Mouse (Mus musculus) neural tube, embryonic 14.5 days (tissue): ENCODE results near the gene Mrpl35. TPM values are rescaled to one million over a fixed set of nuclear protein-coding genes. Genes with fewer than 3 reads are reported as not detected.

Experiments
- ATAC-seq: fragments of 200-750 bp; cut with Nextera tagmentation; 2 replicates; pipeline ENCODE4 v1.8.0; 2017; ENCODE audit warnings: low read depth, mild to moderate bottlenecking, moderate TSS enrichment, moderate library complexity
- H3K27ac ChIP-seq: fragments of 300-500 bp; sonication (generic); 2 replicates; pipeline ENCODE4 v1.5.1; 2014; ENCODE audit warnings: low read depth, mild to moderate bottlenecking, control low read depth, low read length, moderate library complexity, mixed read lengths
- H3K27me3 ChIP-seq: fragments of 300-500 bp; sonication (generic); 2 replicates; pipeline ENCODE4 v1.6.1; 2014; ENCODE audit warnings: low read length; ENCODE audit not compliant: control insufficient read depth, insufficient read depth
- H3K36me3 ChIP-seq: fragments of 300-500 bp; sonication (generic); 2 replicates; pipeline ENCODE4 v1.6.1; 2014; ENCODE audit warnings: low read length, mixed read lengths; ENCODE audit not compliant: control insufficient read depth, insufficient read depth
- H3K4me1 ChIP-seq: fragments of 300-500 bp; sonication (generic); 2 replicates; pipeline ENCODE4 v1.6.1; 2014; ENCODE audit warnings: low read length; ENCODE audit not compliant: control insufficient read depth, insufficient read depth
- H3K4me2 ChIP-seq: fragments of 300-500 bp; sonication (generic); 2 replicates; pipeline ENCODE4 v1.6.1; 2014; ENCODE audit warnings: mild to moderate bottlenecking, low read depth, low read length, control low read depth
- H3K4me3 ChIP-seq: fragments of 300-500 bp; sonication (generic); 2 replicates; pipeline ENCODE4 v1.5.1; 2014; ENCODE audit warnings: low read depth, low read length, control low read depth, mixed read lengths
- H3K9ac ChIP-seq: fragments of 300-500 bp; sonication (generic); replicated peaks from 2 replicates; pipeline ENCODE4 v1.6.1; 2014; ENCODE audit warnings: low read depth, mild to moderate bottlenecking, control low read depth, low read length, mixed read lengths
- H3K9me3 ChIP-seq: fragments of 300-500 bp; sonication (generic); 2 replicates; pipeline ENCODE4 v1.6.1; 2016; ENCODE audit warnings: low read length; ENCODE audit not compliant: control insufficient read depth
- WGBS: fragments of 180-500 bp; shearing (Covaris S2); extraction: QIAGEN DNeasy Blood & Tissue Kit; methylation state at CpG from one replicate; pipeline ENCODE4 v1.1.7; 2014; 5-methylcytosine and 5-hydroxymethylcytosine counted together
- polyA plus RNA-seq: library from polyadenylated mRNA; unstranded; fragments of >200 nt; fragmentation: Nextera tagmentation; extraction: Ambion mirVana; gene quantifications from 2 replicates; pipeline ENCODE4 v1.2.1, GENCODE M21; 2014

The Mrpl35 gene
- polyA plus RNA-seq, 1 experiment from 2014 or later, result 46.2 TPM

DNA sequence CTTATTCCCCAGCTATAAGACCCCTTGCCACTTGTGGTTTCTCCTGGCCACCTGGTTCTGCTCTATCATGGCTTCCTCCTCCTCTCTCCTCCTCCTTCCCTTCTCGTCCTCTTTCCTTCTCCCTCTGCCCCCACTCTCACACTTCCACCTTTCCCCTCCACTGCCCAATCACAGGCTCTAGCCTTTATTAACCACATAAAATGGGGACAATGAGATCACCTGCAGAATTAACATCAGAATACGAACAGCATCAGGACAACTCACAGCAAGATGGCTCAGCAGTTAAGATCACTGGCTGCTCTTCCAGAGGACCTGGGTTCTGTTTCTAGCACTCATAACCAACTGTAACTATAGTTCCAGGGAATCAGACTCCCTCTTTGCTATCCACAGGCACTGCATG lies 46.9 kb downstream of the Mrpl35 start:
- ATAC-seq, result no peak
- H3K4me3 ChIP-seq, result no peak overlapping the region
- H3K9me3 ChIP-seq, result no peaks in the 10 kb centered on the region
- peaks cover 41% of the 10 kb centered on the region for H3K36me3 ChIP-seq
- H3K9ac ChIP-seq, result no peak overlapping the region
- no peaks in the 10 kb centered on the region for H3K4me1 ChIP-seq
- no peak overlapping the region for H3K27ac ChIP-seq
- H3K27me3 ChIP-seq, result no peaks in the 10 kb centered on the region
- no peak overlapping the region for H3K4me2 ChIP-seq
- 71% methylated on average over 2 of the region's 2 CpGs for WGBS

DNA sequence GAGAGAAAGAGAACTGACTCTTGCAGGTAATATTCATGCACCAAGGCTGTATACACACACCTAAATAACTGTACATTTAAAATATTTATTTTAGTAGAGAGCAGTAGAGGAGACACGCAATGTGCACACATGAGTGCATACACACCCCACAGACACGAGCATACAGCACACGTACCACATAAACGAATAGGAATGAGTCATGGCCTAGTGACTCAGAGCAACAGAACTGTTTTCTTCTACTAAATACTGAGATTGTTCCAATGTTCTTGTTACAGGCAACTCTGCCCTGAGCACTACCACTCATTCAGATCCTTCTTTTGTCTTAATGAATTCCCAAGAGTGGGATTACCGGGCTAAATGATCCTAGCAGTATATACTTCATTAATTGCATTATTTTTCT lies 48.8 kb downstream of the Mrpl35 start:
- H3K27ac ChIP-seq, result no peak overlapping the region
- ATAC-seq, result no peak; the same call in 1 of the 2 replicates
- H3K36me3 ChIP-seq, result peaks cover 50% of the 10 kb centered on the region
- no peak overlapping the region for H3K4me3 ChIP-seq
- no peaks in the 10 kb centered on the region for H3K4me1 ChIP-seq
- no peaks in the 10 kb centered on the region for H3K9me3 ChIP-seq
- no peaks in the 10 kb centered on the region for H3K27me3 ChIP-seq
- no peak overlapping the region for H3K9ac ChIP-seq
- no peak overlapping the region for H3K4me2 ChIP-seq
- 83% methylated on average over 5 of the region's 5 CpGs for WGBS

DNA sequence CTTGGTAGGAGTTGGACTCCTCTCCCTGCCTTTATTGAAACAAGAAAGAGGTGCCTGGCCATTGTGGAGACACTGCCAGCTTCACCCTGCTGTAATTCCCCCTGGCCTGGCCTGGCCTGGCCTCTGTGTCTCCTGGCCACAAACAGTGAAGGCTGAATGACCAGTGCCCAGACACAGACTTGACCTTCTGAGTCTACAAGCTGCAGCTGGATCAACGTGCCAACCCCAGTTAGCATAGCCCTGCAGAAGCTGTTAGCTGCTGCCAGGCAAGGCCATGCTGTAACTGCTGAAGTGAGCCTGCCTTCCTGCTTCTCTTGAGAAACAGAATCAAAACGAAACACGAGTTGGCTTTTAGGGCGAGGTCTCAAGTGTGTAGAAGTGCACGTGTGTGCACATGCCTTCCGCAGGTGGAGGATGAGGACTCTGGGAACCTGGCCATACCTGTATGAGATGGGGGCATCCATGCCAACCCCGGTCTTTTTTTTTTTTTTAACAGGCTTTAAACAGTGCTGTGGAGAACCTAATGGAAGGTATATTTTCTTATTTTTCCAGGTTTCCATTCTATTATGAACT lies 54.0 kb downstream of the Mrpl35 start:
- no peak for ATAC-seq
- Histone ChIP-seq H3K9ac (no peak overlapping the region), H3K36me3 (peaks cover 37% of the 10 kb centered on the region), H3K9me3 (no peaks in the 10 kb centered on the region), H3K27ac (no peak overlapping the region), H3K4me2 (no peak overlapping the region), H3K4me1 (no peaks in the 10 kb centered on the region), H3K4me3 (no peak overlapping the region), H3K27me3 (no peaks in the 10 kb centered on the region)
- 92% methylated on average over 7 of the region's 7 CpGs for WGBS

DNA sequence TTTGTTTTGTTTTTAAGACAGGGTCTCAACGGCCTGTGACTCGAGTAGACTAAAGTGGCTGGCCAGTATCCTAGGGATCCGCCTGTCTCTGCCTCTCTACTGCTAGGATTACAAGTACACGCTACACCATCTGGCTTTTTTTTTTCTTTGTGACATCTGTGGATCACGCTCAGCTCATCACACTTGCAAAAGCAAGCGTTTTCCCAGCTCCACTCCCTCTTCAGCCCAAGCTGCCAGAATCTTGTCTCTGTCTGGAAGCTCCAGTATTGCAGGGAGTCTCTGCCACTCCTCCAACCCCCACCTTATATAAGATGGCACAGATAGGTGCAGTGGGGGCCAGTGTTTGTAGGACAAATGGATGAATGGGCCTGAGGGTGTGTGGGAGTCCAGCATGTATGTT lies 54.6 kb downstream of the Mrpl35 start:
- ATAC-seq, result no peak
- H3K9ac ChIP-seq, result no peak overlapping the region
- no peaks in the 10 kb centered on the region for H3K4me1 ChIP-seq
- no peaks in the 10 kb centered on the region for H3K27me3 ChIP-seq
- H3K27ac ChIP-seq, result no peak overlapping the region
- no peak overlapping the region for H3K4me2 ChIP-seq
- H3K36me3 ChIP-seq, result peaks cover 41% of the 10 kb centered on the region
- H3K4me3 ChIP-seq, result no peak overlapping the region
- 76% methylated on average over 6 of the region's 6 CpGs for WGBS
- H3K9me3 ChIP-seq, result no peaks in the 10 kb centered on the region

DNA sequence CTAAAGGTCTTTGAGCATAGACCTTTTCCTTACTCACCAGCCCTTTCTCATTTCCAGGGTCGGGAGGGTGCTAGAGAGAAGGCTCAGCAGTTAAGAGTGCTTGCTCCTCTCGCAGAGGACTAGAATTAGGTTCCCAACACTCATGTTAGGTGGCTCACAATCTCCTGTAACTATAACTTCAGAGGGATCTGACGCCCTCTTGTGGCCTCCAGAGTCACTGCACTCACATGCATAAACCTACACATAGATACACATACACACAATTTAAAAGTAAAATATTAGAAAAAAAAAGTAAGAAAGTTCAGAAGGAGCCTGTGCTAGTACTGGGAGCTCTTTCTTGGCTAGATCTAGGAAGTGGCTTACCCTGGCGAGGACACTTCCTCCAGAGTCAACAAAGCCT lies 55.5 kb downstream of the Mrpl35 start:
- H3K4me3 ChIP-seq, result no peak overlapping the region
- H3K27me3 ChIP-seq, result no peaks in the 10 kb centered on the region
- no peaks in the 10 kb centered on the region for H3K4me1 ChIP-seq
- WGBS, result 96% methylated on average over 4 of the region's 4 CpGs
- no peak overlapping the region for H3K4me2 ChIP-seq
- peaks cover 41% of the 10 kb centered on the region for H3K36me3 ChIP-seq
- ATAC-seq, result no peak
- H3K9ac ChIP-seq, result no peak overlapping the region
- H3K27ac ChIP-seq, result no peak overlapping the region
- no peaks in the 10 kb centered on the region for H3K9me3 ChIP-seq

DNA sequence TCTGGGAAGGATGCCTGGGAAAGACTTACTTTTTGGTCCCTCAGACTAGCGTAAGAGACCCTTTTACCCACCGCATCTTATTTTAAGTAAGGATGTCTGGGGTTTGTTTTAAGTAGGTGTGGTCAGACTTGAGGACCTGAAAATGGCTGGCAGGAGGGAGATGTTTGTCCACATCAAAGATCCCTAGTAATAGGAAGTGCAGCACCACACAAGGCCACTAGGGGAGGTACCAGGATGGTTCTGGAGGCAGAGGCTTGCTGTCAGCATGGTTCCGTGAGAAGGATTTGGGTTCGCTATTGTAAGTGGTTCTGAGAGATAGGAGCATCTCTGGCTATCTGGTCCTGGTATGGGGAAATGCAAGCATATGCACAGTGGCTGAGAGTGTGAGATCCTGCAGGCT lies 55.9 kb downstream of the Mrpl35 start:
- Histone ChIP-seq H3K36me3 (peaks cover 42% of the 10 kb centered on the region), H3K4me3 (no peak overlapping the region), H3K4me1 (no peaks in the 10 kb centered on the region), H3K9ac (no peak overlapping the region), H3K9me3 (no peaks in the 10 kb centered on the region), H3K27ac (no peak overlapping the region), H3K27me3 (no peaks in the 10 kb centered on the region), H3K4me2 (no peak overlapping the region)
- ATAC-seq, result no peak
- 98% methylated on average over 4 of the region's 4 CpGs for WGBS

DNA sequence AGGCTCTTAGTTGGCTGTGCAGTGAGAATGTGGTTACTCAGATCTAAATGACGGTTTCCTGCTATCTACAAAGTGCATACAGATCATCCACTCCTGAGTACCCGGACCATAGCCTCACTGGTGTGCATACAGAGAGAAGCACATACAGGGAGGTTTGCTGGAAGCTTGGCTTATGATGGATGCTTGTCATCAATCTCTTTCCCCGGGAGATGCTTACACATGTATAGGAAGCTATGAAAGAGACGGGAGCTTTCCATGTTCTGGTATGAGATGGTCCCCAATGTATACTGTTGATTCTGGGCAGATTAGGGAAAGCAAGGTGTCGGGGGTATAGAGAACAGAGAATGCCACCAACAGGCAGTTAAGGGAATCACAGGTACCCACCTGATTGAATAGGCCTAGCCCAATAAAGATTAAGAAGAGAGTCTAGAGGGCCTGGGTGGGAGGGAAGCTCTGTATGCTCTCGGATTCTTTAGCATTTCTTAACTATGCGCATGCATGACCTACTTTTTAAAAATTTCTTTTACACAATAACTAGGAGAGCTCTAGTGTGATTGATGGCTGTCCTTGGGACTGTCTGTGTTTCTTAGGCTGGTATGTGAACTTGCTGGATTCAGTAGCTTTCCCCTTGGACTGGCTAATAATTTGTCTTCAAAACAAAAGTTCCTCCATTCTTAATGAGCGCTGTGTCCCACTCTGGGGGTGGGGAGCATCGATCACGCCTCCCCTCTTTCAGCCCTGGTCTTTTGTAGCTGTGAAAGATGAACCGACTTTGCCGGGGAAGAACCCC lies 56.7 kb downstream of the Mrpl35 start:
- peaks cover 39% of the 10 kb centered on the region for H3K36me3 ChIP-seq
- ATAC-seq, result no peak
- no peak overlapping the region for H3K9ac ChIP-seq
- H3K9me3 ChIP-seq, result no peaks in the 10 kb centered on the region
- H3K27me3 ChIP-seq, result no peaks in the 10 kb centered on the region
- 75% methylated on average over 12 of the region's 12 CpGs for WGBS
- H3K27ac ChIP-seq, result no peak overlapping the region
- H3K4me1 ChIP-seq, result no peaks in the 10 kb centered on the region
- no peak overlapping the region for H3K4me3 ChIP-seq
- H3K4me2 ChIP-seq, result no peak overlapping the region

DNA sequence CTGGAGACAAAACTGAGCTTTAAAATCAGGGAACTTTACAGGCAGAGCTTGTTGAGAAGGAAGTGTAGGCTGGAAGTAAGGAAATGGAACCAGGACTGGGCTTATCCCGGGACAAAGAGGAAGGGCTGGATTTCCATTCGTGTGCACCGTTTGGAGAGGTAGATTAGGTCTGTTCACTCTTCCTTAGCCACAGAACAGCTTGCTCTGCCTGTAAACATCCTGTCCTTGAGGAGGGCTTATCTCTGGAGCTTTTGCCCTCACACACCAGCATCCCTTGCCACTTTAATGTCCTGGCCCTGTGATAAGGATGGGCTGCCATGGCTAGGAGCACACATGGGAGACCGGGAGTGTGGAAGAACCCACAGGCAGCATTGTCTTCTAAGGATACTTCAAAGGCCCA lies 59.0 kb downstream of the Mrpl35 start:
- Histone ChIP-seq H3K4me1 (no peaks in the 10 kb centered on the region), H3K27me3 (no peaks in the 10 kb centered on the region), H3K4me2 (no peak overlapping the region), H3K27ac (no peak overlapping the region), H3K9me3 (no peaks in the 10 kb centered on the region), H3K4me3 (no peak overlapping the region), H3K36me3 (peaks cover 33% of the 10 kb centered on the region), H3K9ac (no peak overlapping the region)
- ATAC-seq, result no peak
- 89% methylated on average over 4 of the region's 4 CpGs for WGBS
